Mouse (Mus musculus) testis, postnatal 10 days (tissue): Measurements from ENCODE around the gene Gm11985.

Experiments used
- DNase-seq: peaks from one replicate; pipeline ENCODE4 v3.0.0; 2021; ENCODE audit warnings: low spot score

Gene Gm11985

GRCm38 (mm10) chr11:7153081-7153480, 35.3 kb downstream of the Gm11985 start:
- DNase-seq, result no peak

GRCm38 (mm10) chr11:7152371-7152770, 36.0 kb downstream of the Gm11985 start:
- DNase-seq, result no peak

- no peak for DNase-seq
Observed at GRCm38 (mm10) chr11:7150511-7150910, 37.9 kb downstream of the Gm11985 start.

- DNase-seq, result no peak
Observed at GRCm38 (mm10) chr11:7149471-7149870, 38.9 kb downstream of the Gm11985 start.

GRCm38 (mm10) chr11:7147945-7148344, 40.4 kb downstream of the Gm11985 start:
- DNase-seq, result no peak

GRCm38 (mm10) chr11:7147536-7147935, 40.8 kb downstream of the Gm11985 start:
- no peak for DNase-seq

- no peak for DNase-seq
Observed at GRCm38 (mm10) chr11:7145221-7145620, 43.1 kb downstream of the Gm11985 start.

- DNase-seq, result peak; percentile 68
Observed at GRCm38 (mm10) chr11:7144369-7144768, 44.0 kb downstream of the Gm11985 start.

- DNase-seq, result peak; percentile 56
Observed at GRCm38 (mm10) chr11:7142725-7143124, 45.6 kb downstream of the Gm11985 start.

GRCm38 (mm10) chr11:7140449-7140848, 47.9 kb downstream of the Gm11985 start:
- DNase-seq, result no peak

- no peak for DNase-seq
Observed at GRCm38 (mm10) chr11:7138370-7138769, 50.0 kb downstream of the Gm11985 start.

- DNase-seq, result no peak
Observed at GRCm38 (mm10) chr11:7136246-7136855, 52.0 kb downstream of the Gm11985 start.

GRCm38 (mm10) chr11:7135763-7136162, 52.6 kb downstream of the Gm11985 start:
- no peak for DNase-seq

GRCm38 (mm10) chr11:7135301-7135700, 53.1 kb downstream of the Gm11985 start:
- no peak for DNase-seq

- no peak for DNase-seq
Observed at GRCm38 (mm10) chr11:7134319-7134718, 54.0 kb downstream of the Gm11985 start.

- DNase-seq, result no peak
Observed at GRCm38 (mm10) chr11:7133736-7134135, 54.6 kb downstream of the Gm11985 start.
